Mouse (Mus musculus): ENCODE data around the gene Sh3bp5l. TPM values are rescaled to one million over a fixed set of nuclear protein-coding genes. Genes with fewer than 3 reads are reported as not detected.
A peak's percentile ranks its signal among the peaks of the same experiment; 100 is the strongest.
"Not testable (repeated sequence)": the region's sequence is repeated elsewhere in the genome, so short reads cannot be mapped to it uniquely, and the experiment has no call there.

The Sh3bp5l gene
- polyA plus RNA-seq, 1 experiment = 19.2 TPM

- Histone ChIP-seq H3K27ac (ENCODE audit: insufficient read depth, low read depth, low read length) (peak overlapping the region; percentile 59), H3K4me1 (ENCODE audit: control insufficient read depth, insufficient read depth, low read length) (peaks cover 8% of the 10 kb centered on the region; the same call in 1 of the 2 replicates), H3K4me3 (ENCODE audit: insufficient read depth, low read length) (peak overlapping the region; percentile 73)
- no peak for TF ChIP-seq CTCF (IDR thresholded peaks at IDR 0.05; ENCODE audit: low read depth, low read length)
- no peak for TF ChIP-seq POLR2A (IDR thresholded peaks at IDR 0.05; ENCODE audit: borderline replicate concordance, low read depth, low read length)
These were observed 27.6 kb upstream of the Sh3bp5l start for GRCm38 (mm10) chr11:58302774-58303445.

GRCm38 (mm10) chr11:58303594-58303993 lies 26.9 kb upstream of the Sh3bp5l start:
- no peak for TF ChIP-seq POLR2A (IDR thresholded peaks at IDR 0.05; ENCODE audit: borderline replicate concordance, low read depth, low read length)
- no peak for TF ChIP-seq CTCF (IDR thresholded peaks at IDR 0.05; ENCODE audit: low read depth, low read length)
- peak overlapping the region; percentile 30; the same call in 1 of the 2 replicates for H3K4me3 ChIP-seq (ENCODE audit: insufficient read depth, low read length)

GRCm38 (mm10) chr11:58305299-58305698 lies 25.2 kb upstream of the Sh3bp5l start:
- not testable (repeated sequence) for H3K27ac ChIP-seq (ENCODE audit: insufficient read depth, low read depth, low read length); H3K4me1 ChIP-seq (ENCODE audit: control insufficient read depth, insufficient read depth, low read length)

More at GRCm38 (mm10) chr11:58303594-58303993, 26.9 kb upstream of the Sh3bp5l start:
- Histone ChIP-seq H3K27ac (ENCODE audit: insufficient read depth, low read depth, low read length) (no peak overlapping the region), H3K4me1 (ENCODE audit: control insufficient read depth, insufficient read depth, low read length) (peaks cover 8% of the 10 kb centered on the region; the same call in 1 of the 2 replicates)

GRCm38 (mm10) chr11:58306860-58307308 lies 23.6 kb upstream of the Sh3bp5l start, which contains the start of gene Zfp692:
Gene Zfp692 (plus strand): TSS chr11:58307069.
- peak within 1 kb of the TSS; percentile 74 for H3K4me3 ChIP-seq (ENCODE audit: insufficient read depth, low read length)
- TF ChIP-seq CTCF (IDR thresholded peaks at IDR 0.05; ENCODE audit: low read depth, low read length) (no peak), POLR2A (IDR thresholded peaks at IDR 0.05; ENCODE audit: borderline replicate concordance, low read depth, low read length) (no peak)
- H3K4me1 ChIP-seq (ENCODE audit: control insufficient read depth, insufficient read depth, low read length) = peaks cover 8% of the 10 kb centered on the region; the same call in 1 of the 2 replicates
- H3K27ac ChIP-seq (ENCODE audit: insufficient read depth, low read depth, low read length) = peak within 1 kb of the TSS; percentile 0; the same call in 1 of the 2 replicates

More at GRCm38 (mm10) chr11:58305299-58305698, 25.2 kb upstream of the Sh3bp5l start:
- H3K4me3 ChIP-seq (ENCODE audit: insufficient read depth, low read length) = not testable (repeated sequence)

GRCm38 (mm10) chr11:58307411-58308080 lies 23.0 kb upstream of the Sh3bp5l start:
- Histone ChIP-seq H3K4me1 (ENCODE audit: control insufficient read depth, insufficient read depth, low read length) (peaks cover 8% of the 10 kb centered on the region; the same call in 1 of the 2 replicates), H3K4me3 (ENCODE audit: insufficient read depth, low read length) (peak overlapping the region; percentile 74), H3K27ac (ENCODE audit: insufficient read depth, low read depth, low read length) (peak overlapping the region; percentile 0; the same call in 1 of the 2 replicates)
- 0 out of 2 replicates have a peak, but pooled peaks have one; percentile 31 for TF ChIP-seq CTCF (IDR thresholded peaks at IDR 0.05; ENCODE audit: low read depth, low read length)
- no peak for TF ChIP-seq POLR2A (IDR thresholded peaks at IDR 0.05; ENCODE audit: borderline replicate concordance, low read depth, low read length)

- H3K4me3 ChIP-seq (ENCODE audit: insufficient read depth, low read length) = no peak overlapping the region
- H3K4me1 ChIP-seq (ENCODE audit: control insufficient read depth, insufficient read depth, low read length) = peaks cover 5% of the 10 kb centered on the region; the same call in 1 of the 2 replicates
- no peak overlapping the region for H3K27ac ChIP-seq (ENCODE audit: insufficient read depth, low read depth, low read length)
- TF ChIP-seq CTCF (IDR thresholded peaks at IDR 0.05; ENCODE audit: low read depth, low read length) = no peak
- TF ChIP-seq POLR2A (IDR thresholded peaks at IDR 0.05; ENCODE audit: borderline replicate concordance, low read depth, low read length) = no peak
These were observed 21.9 kb upstream of the Sh3bp5l start for GRCm38 (mm10) chr11:58308661-58309060.

GRCm38 (mm10) chr11:58314069-58314468 lies 16.5 kb upstream of the Sh3bp5l start:
- TF ChIP-seq POLR2A (IDR thresholded peaks at IDR 0.05; ENCODE audit: borderline replicate concordance, low read depth, low read length) = no peak
- no peak for TF ChIP-seq CTCF (IDR thresholded peaks at IDR 0.05; ENCODE audit: low read depth, low read length)
- no peaks in the 10 kb centered on the region for H3K4me1 ChIP-seq (ENCODE audit: control insufficient read depth, insufficient read depth, low read length)
- H3K27ac ChIP-seq (ENCODE audit: insufficient read depth, low read depth, low read length) = no peak overlapping the region
- no peak overlapping the region for H3K4me3 ChIP-seq (ENCODE audit: insufficient read depth, low read length)

GRCm38 (mm10) chr11:58315536-58316168 lies 14.9 kb upstream of the Sh3bp5l start:
- Histone ChIP-seq H3K4me3 (ENCODE audit: insufficient read depth, low read length) (no peak overlapping the region), H3K27ac (ENCODE audit: insufficient read depth, low read depth, low read length) (no peak overlapping the region), H3K4me1 (ENCODE audit: control insufficient read depth, insufficient read depth, low read length) (peaks cover 5% of the 10 kb centered on the region)
- no peak for TF ChIP-seq CTCF (IDR thresholded peaks at IDR 0.05; ENCODE audit: low read depth, low read length)
- TF ChIP-seq POLR2A (IDR thresholded peaks at IDR 0.05; ENCODE audit: borderline replicate concordance, low read depth, low read length) = no peak

GRCm38 (mm10) chr11:58316344-58316743 lies 14.2 kb upstream of the Sh3bp5l start:
- peaks cover 5% of the 10 kb centered on the region for H3K4me1 ChIP-seq (ENCODE audit: control insufficient read depth, insufficient read depth, low read length)
- TF ChIP-seq CTCF (IDR thresholded peaks at IDR 0.05; ENCODE audit: low read depth, low read length) (no peak), POLR2A (IDR thresholded peaks at IDR 0.05; ENCODE audit: borderline replicate concordance, low read depth, low read length) (no peak)

More at GRCm38 (mm10) chr11:58316344-58316743, 14.2 kb upstream of the Sh3bp5l start:
- no peak overlapping the region for H3K4me3 ChIP-seq (ENCODE audit: insufficient read depth, low read length)
- H3K27ac ChIP-seq (ENCODE audit: insufficient read depth, low read depth, low read length) = no peak overlapping the region

Data from bone marrow macrophage, adult 2 months (primary cell).